Mouse (Mus musculus) megakaryocyte, adult 5-6 weeks (primary cell): ENCODE measurements around the gene Prrg1. TPM values are rescaled to one million over a fixed set of nuclear protein-coding genes. Genes with fewer than 3 reads are reported as not detected.
"Not testable (repeated sequence)": the region's sequence is repeated elsewhere in the genome, so short reads cannot be mapped to it uniquely, and the experiment has no call there.

Source experiments
- ATAC-seq: 2 replicates; pipeline ENCODE4 v1.8.0; 2016; ENCODE audit warnings: mild to moderate bottlenecking, inconsistent platforms; ENCODE audit not compliant: poor library complexity, severe bottlenecking
- total RNA-seq, 2 experiments: library from RNA; stranded (forward) in 1 of 2; stranded (reverse) in 1 of 2; fragments of 153-499, 151-499 nt in 1 of 2; fragments of 221-1000, 200-1000 nt in 1 of 2; gene quantifications; 2 replicates each; pipeline versions ENCODE4 v1.2.3 to v1.2.4; 2015 to 2017

Gene Prrg1
- total RNA-seq (2015) (7.5 and 8.2 TPM in 2 replicates), total RNA-seq (2017) (5.7 and 10.2 TPM in 2 replicates)

- peak; percentile 95 for ATAC-seq
Observed at GRCm38 (mm10) chrX:78583202-78584004, at the start of gene Prrg1. TSS of gene Prrg1 (minus strand) at chrX:78583896.

- ATAC-seq = no peak
Observed at GRCm38 (mm10) chrX:78605814-78606213, 22.1 kb upstream of the Prrg1 start.

GRCm38 (mm10) chrX:78593138-78593537 is 9.4 kb upstream of the Prrg1 start:
- ATAC-seq = 0 out of 2 replicates have a peak, but pooled peaks have one; percentile 27

- ATAC-seq = peak; percentile 51
Observed at GRCm38 (mm10) chrX:78582854-78583201, 868 bp downstream of the Prrg1 start.

GRCm38 (mm10) chrX:78563451-78563850 is 20.2 kb downstream of the Prrg1 start:
- no peak for ATAC-seq

- no peak for ATAC-seq
Observed at GRCm38 (mm10) chrX:78553399-78553798, 30.3 kb downstream of the Prrg1 start.

GRCm38 (mm10) chrX:78552704-78553103 is 31.0 kb downstream of the Prrg1 start:
- ATAC-seq = no peak

GRCm38 (mm10) chrX:78547696-78548095 is 36.0 kb downstream of the Prrg1 start:
- no peak for ATAC-seq

- ATAC-seq = peak; percentile 83
Observed at GRCm38 (mm10) chrX:78539734-78540133, 44.0 kb downstream of the Prrg1 start.

GRCm38 (mm10) chrX:78538632-78539316 is 44.9 kb downstream of the Prrg1 start:
- ATAC-seq = peak; percentile 72

GRCm38 (mm10) chrX:78518301-78518700 is 65.4 kb downstream of the Prrg1 start:
- ATAC-seq = no peak

GRCm38 (mm10) chrX:78482987-78483386 is 100.7 kb downstream of the Prrg1 start:
- ATAC-seq = peak; percentile 95

GRCm38 (mm10) chrX:78479710-78480109 is 104.0 kb downstream of the Prrg1 start:
- no peak for ATAC-seq

- ATAC-seq = no peak
Observed at GRCm38 (mm10) chrX:78434357-78434756, 149.3 kb downstream of the Prrg1 start.

GRCm38 (mm10) chrX:78403346-78403745 is 180.3 kb downstream of the Prrg1 start:
- ATAC-seq = not testable (repeated sequence)

Other genes starting within 250 kb of the Prrg1 start
- gene 4930480E11Rik, start 214.3 kb downstream of the Prrg1 start, total RNA-seq (2015) = not detected in 2 replicates
- gene 4930480E11Rik, start 214.3 kb downstream of the Prrg1 start, total RNA-seq (2017) = not detected in 2 replicates
- not detected in 2 replicates for gene Fam47c, start 153.9 kb upstream of the Prrg1 start, total RNA-seq (2015)
- not detected in 2 replicates for gene Fam47c, start 153.9 kb upstream of the Prrg1 start, total RNA-seq (2017)